Mouse (Mus musculus): ENCODE measurements at regions not wholly inside any gene's neighbourhood (a gene's known extent, or its start where the extent isn't known, plus 50 kb on each side); places are given as distances from the start of the nearest gene placed in this dataset.
A peak's percentile ranks its signal among the peaks of the same experiment; 100 is the strongest.

GRCm38 (mm10) chr11:114322627-114323026 is 255.8 kb upstream of the Sdk2 start:
- peak; percentile 72 to 77 for ATAC-seq (replicated peaks in 1 of 2; ENCODE audit: insufficient read depth in 1 of 2, low FRiP score in 2 of 2, low TSS enrichment in 1 of 2, low read depth in 1 of 2, poor library complexity in 2 of 2, severe bottlenecking in 2 of 2)

GRCm38 (mm10) chr11:114321974-114322373 is 255.1 kb upstream of the Sdk2 start:
- no peak for ATAC-seq (replicated peaks in 1 of 2; ENCODE audit: insufficient read depth in 1 of 2, low FRiP score in 2 of 2, low TSS enrichment in 1 of 2, low read depth in 1 of 2, poor library complexity in 2 of 2, severe bottlenecking in 2 of 2)

DNA sequence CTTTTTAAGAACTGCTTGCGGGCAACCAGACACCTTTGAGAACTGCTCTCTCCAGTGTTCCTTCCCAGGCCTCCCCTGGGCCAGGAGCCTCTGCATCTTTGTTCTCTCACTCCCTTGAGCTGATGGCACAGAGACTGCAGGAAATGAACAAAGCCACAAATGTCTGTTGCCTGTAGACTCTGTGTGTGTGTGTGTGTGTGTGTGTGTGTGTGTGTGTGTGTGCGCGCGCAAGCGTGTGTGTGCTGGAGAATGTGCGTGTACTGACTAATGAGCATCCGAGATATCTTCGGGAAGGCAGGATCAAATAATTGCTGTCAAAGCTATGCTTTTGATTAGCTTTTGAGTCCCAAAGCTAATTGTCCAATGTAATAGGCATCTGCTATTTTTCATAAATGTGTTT is 254.7 kb upstream of the Sdk2 start:
- no peak for ATAC-seq (replicated peaks in 1 of 2; ENCODE audit: insufficient read depth in 1 of 2, low FRiP score in 2 of 2, low TSS enrichment in 1 of 2, low read depth in 1 of 2, poor library complexity in 2 of 2, severe bottlenecking in 2 of 2)

DNA sequence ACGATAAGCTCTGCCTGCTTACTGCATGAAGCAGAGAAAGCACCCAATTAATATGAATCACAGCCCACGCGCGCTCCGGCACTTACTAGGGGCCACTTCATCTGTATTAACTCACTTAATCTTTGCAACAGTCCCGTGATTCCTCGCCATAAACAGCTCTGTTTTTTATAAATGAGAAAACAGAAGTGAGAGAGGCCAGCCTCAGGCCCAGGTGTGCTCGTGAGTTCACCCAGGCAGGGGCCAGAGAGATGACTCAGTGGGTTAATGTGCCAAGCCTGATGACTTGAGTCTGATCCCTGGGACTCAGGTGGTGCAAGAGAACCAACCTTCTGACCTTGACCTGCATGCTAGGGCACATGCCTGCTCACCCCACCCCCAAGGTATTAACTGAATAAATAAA is 248.4 kb upstream of the Sdk2 start:
- no peak for ATAC-seq (replicated peaks in 1 of 2; ENCODE audit: insufficient read depth in 1 of 2, low FRiP score in 2 of 2, low TSS enrichment in 1 of 2, low read depth in 1 of 2, poor library complexity in 2 of 2, severe bottlenecking in 2 of 2)

DNA sequence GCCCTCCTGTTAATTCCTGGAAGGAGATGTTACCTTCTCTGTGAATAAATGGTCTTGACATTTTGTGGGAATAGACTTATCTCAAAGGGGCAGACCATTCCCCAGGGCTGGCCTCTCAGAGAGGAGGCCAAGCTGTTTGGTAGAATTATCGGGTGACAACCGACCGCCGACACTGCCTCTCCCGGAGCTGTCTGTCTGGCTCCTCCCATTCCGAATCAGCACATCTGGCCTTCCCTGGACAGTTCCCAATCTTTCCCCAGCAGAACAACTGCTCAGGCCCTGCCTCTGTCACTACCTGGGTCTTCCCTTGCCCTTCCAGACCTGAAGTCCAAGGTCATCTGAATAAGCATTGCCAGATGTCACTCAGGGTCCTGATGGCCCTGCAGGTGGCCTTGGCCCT is 246.8 kb upstream of the Sdk2 start:
- no peak for ATAC-seq (replicated peaks in 1 of 2; ENCODE audit: insufficient read depth in 1 of 2, low FRiP score in 2 of 2, low TSS enrichment in 1 of 2, low read depth in 1 of 2, poor library complexity in 2 of 2, severe bottlenecking in 2 of 2)

- no peak for ATAC-seq (replicated peaks in 1 of 2; ENCODE audit: insufficient read depth in 1 of 2, low FRiP score in 2 of 2, low TSS enrichment in 1 of 2, low read depth in 1 of 2, poor library complexity in 2 of 2, severe bottlenecking in 2 of 2)
Observed at GRCm38 (mm10) chr11:114311640-114312039, 244.8 kb upstream of the Sdk2 start.

- no peak for ATAC-seq (replicated peaks in 1 of 2; ENCODE audit: insufficient read depth in 1 of 2, low FRiP score in 2 of 2, low TSS enrichment in 1 of 2, low read depth in 1 of 2, poor library complexity in 2 of 2, severe bottlenecking in 2 of 2)
Observed at GRCm38 (mm10) chr11:114303636-114304354, 236.9 kb upstream of the Sdk2 start.

DNA sequence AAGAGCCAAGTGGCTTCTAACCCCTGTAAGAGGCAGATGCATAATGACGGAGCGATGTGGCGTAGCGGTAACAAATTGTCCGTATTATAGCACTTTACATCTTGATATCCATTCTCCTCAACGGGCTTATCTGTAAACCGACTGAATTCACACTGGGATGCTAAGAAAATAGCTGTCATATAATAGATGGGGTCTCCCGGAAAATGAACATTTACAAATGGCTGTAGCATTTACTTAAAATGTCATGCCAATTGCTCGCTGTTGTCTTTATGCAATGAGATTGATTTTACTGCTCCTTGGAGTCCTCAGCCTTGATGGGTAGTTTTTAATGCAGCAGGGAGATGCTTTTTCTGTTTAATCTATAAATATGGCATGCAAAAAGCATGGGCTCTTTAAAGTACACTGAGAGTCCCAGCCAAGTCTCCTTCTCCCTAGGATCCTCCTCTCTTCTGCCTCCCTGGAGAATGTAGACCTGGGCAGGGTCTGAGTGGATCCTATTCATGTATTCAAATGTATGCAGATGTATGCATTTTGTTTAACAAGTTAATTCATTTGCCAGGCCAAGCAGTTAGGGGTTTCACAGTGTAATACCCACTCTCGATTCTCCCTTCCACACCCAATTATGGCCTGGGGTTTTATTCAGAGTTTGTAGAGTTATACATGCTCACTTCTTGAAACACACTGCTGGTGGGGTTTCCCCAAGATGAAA is 233.9 kb upstream of the Sdk2 start:
- no peak for ATAC-seq (replicated peaks in 1 of 2; ENCODE audit: insufficient read depth in 1 of 2, low FRiP score in 2 of 2, low TSS enrichment in 1 of 2, low read depth in 1 of 2, poor library complexity in 2 of 2, severe bottlenecking in 2 of 2)

GRCm38 (mm10) chr11:114296816-114297334 is 230.0 kb upstream of the Sdk2 start:
- no peak for ATAC-seq (replicated peaks in 1 of 2; ENCODE audit: insufficient read depth in 1 of 2, low FRiP score in 2 of 2, low TSS enrichment in 1 of 2, low read depth in 1 of 2, poor library complexity in 2 of 2, severe bottlenecking in 2 of 2)

GRCm38 (mm10) chr11:114294511-114295250 is 227.8 kb upstream of the Sdk2 start:
- no peak for ATAC-seq (replicated peaks in 1 of 2; ENCODE audit: insufficient read depth in 1 of 2, low FRiP score in 2 of 2, low TSS enrichment in 1 of 2, low read depth in 1 of 2, poor library complexity in 2 of 2, severe bottlenecking in 2 of 2)

DNA sequence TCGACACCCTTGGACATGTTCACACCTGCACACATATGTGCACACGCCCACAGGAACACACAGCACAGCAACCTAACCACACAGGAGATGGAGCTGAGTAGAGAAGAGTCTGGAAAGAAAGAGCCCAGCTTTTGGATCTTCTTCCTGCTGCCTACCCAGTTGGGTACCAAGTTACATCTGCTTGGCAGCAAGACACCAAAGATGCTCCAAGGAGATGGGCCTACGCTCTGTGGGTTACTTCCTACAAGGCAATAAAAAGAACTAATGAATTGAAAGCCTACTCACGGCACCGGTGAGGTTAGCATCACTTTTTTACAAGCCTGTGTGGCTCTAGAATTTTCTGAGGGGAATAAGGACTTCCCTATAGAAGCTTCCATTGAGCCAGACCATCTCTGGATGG is 224.4 kb upstream of the Sdk2 start:
- no peak for ATAC-seq (replicated peaks in 1 of 2; ENCODE audit: insufficient read depth in 1 of 2, low FRiP score in 2 of 2, low TSS enrichment in 1 of 2, low read depth in 1 of 2, poor library complexity in 2 of 2, severe bottlenecking in 2 of 2)

- no peak for ATAC-seq (replicated peaks in 1 of 2; ENCODE audit: insufficient read depth in 1 of 2, low FRiP score in 2 of 2, low TSS enrichment in 1 of 2, low read depth in 1 of 2, poor library complexity in 2 of 2, severe bottlenecking in 2 of 2)
Observed at GRCm38 (mm10) chr11:114289946-114290345, 223.1 kb upstream of the Sdk2 start.

DNA sequence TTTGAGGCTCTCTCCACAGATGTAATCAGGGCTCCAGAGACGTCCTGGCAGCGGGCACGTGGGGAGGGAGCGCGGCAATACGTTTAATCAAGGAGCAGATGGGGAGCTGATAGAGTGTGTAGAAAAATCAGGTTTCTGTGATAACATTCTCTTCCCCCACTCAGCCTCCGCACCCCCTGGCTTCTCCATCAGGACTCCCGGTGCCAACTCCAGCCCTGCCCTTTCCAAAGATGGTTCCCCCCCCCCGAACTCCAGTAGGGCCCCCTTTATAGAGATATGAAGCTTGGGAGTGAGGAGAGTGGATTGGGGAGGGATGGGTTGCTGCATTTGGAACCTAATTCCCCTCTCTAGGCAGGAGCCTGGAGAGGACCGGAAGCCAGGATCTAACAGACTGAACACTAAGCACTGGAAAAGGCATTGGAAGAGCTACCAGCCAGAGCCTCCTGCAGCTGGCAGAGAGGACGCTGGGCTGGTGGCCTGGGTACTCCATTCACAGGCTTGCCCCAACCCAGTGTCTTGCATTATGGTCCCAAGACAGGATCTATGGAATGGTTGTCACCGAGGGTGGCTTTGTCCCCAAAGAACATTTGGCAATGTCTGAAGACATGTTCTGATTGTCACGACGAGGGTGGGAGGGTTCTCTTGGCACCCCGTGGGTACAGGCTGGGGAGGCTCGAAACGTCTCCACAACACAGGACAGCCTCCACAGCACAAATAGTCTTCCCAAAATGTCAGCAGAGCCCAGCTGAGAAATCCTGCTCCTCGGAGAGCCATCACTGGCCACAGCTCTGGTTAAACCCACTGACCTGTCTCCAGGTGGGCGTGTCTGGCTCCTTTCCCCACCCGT is 218.2 kb upstream of the Sdk2 start:
- no peak for ATAC-seq (replicated peaks in 1 of 2; ENCODE audit: insufficient read depth in 1 of 2, low FRiP score in 2 of 2, low TSS enrichment in 1 of 2, low read depth in 1 of 2, poor library complexity in 2 of 2, severe bottlenecking in 2 of 2)

DNA sequence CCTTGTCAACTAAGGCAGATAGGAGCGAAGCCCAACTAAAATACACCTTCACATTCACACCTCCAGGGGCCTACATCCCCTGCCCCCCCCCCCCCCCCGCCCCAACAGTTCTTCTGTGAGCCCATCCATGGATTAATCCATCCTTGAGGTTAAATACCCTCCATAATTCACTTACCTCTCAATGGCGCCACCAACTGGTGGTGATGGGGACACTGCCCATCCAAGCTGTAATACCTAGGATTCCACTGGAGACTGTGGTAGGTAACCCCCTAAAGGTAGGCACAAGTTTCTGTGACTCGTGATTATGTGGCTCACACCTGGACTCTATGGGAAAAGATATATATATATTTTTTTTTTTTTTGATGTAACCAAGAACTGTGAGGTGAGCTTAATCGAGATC is 216.4 kb upstream of the Sdk2 start:
- ATAC-seq (replicated peaks in 1 of 2; ENCODE audit: insufficient read depth in 1 of 2, low FRiP score in 2 of 2, low TSS enrichment in 1 of 2, low read depth in 1 of 2, poor library complexity in 2 of 2, severe bottlenecking in 2 of 2) = no peak

- no peak for ATAC-seq (replicated peaks in 1 of 2; ENCODE audit: insufficient read depth in 1 of 2, low FRiP score in 2 of 2, low TSS enrichment in 1 of 2, low read depth in 1 of 2, poor library complexity in 2 of 2, severe bottlenecking in 2 of 2)
Observed at GRCm38 (mm10) chr11:114282566-114282965, 215.7 kb upstream of the Sdk2 start.

- ATAC-seq (replicated peaks in 1 of 2; ENCODE audit: insufficient read depth in 1 of 2, low FRiP score in 2 of 2, low TSS enrichment in 1 of 2, low read depth in 1 of 2, poor library complexity in 2 of 2, severe bottlenecking in 2 of 2) = no peak
Observed at GRCm38 (mm10) chr11:114281846-114282245, 215.0 kb upstream of the Sdk2 start.

DNA sequence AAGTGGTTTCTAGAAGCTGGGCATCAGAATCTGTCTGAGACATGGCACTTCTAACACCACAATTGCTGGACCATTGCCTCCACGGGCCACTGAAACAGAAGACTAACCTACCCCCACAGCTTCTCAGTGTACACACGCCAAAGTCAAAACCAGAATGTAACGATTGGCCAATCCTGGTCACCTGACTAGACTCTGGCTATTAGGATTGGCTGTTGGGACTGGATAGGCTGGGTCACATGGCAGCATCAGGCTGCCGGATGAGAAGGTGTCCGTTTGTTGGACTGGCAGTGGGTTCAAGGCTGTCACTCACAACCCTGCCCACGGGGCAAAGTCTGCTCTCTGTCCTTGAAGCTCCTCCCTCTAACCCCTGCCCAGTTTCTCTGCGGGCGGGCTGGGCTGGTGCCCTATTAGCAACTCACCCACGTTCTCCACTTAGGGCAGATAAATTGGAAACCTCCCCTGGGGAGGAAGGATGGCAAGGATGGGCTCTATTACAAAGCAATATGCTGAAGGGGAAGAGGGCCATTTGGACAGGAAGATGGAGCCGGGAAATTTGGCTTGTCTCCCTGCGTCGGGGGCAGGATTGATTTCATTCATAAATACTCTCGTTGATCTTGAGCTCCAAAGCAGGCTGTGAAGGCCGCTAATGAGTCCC is 214.3 kb upstream of the Sdk2 start:
- ATAC-seq (replicated peaks in 1 of 2; ENCODE audit: insufficient read depth in 1 of 2, low FRiP score in 2 of 2, low TSS enrichment in 1 of 2, low read depth in 1 of 2, poor library complexity in 2 of 2, severe bottlenecking in 2 of 2) = no peak
